In genomic region chr19:7479751-7480248, GRCm38 (mm10) we compare ENCODE assay signal across 21 mouse cellular contexts. TPM values are rescaled to one million over a fixed set of nuclear protein-coding genes. Genes with fewer than 3 reads are reported as not detected.
A peak's percentile ranks its signal among the peaks of the same experiment; 100 is the strongest.
DNase-seq lines count a peak whose midpoint lies in the region; ATAC-seq and TF ChIP-seq lines count a peak whose summit lies in the region.
"Had no signal": no experiment of that assay in that cellular context is flagged by ENCODE, and none has a peak within 500 bp of the region (broad histone marks: within the 10 kb centered on the region; RNA-seq: fewer than 3 reads in every experiment).

No protein-coding gene starts in this region.

- no peak for DNase-seq in hindbrain, embryonic 10.5 days (ENCODE audit: low spot score)
- no peak for DNase-seq in forebrain, postnatal 0 days
- DNase-seq in layer of hippocampus, adult 9-11 months, result no peak
- DNase-seq in cerebellum, adult 2 months, result no peak
- DNase-seq: adrenal gland, postnatal 36 days; B cell, adult 2 months; cerebellum, adult 8-10 months; gastrocnemius, postnatal 10 days; heart, adult 2 months; kidney, postnatal 4 days; retina, postnatal 1 day; thymus, adult 2 months had no signal

- no peaks in the 10 kb centered on the region for H3K9me3 ChIP-seq in hindbrain, embryonic 13.5 days
- H3K9me3 ChIP-seq in hindbrain, embryonic 10.5 days, result no peaks in the 10 kb centered on the region
- H3K9me3 ChIP-seq in forebrain, postnatal 0 days (ENCODE audit: low read length), result no peaks in the 10 kb centered on the region
- no peaks in the 10 kb centered on the region for H3K9me3 ChIP-seq in midbrain, embryonic 12.5 days
- no peaks in the 10 kb centered on the region for H3K9me3 ChIP-seq in neural tube, embryonic 14.5 days (ENCODE audit: control insufficient read depth, low read length)
- H3K9me3 ChIP-seq: embryonic facial prominence, embryonic 10.5 days; heart, embryonic 15.5 days; kidney, embryonic 15.5 days; limb, embryonic 15.5 days had no signal

- ATAC-seq in hindbrain, embryonic 13.5 days (ENCODE audit: low FRiP score), result no peak
- no peak for ATAC-seq in forebrain, postnatal 0 days
- no peak for ATAC-seq in midbrain, embryonic 12.5 days (ENCODE audit: low FRiP score, low read depth)
- no peak for ATAC-seq in neural tube, embryonic 14.5 days (ENCODE audit: low read depth)
- ATAC-seq: intestine, postnatal 0 days; lung, postnatal 0 days had no signal

- peak overlapping the region; percentile 83 for H3K4me2 ChIP-seq in hindbrain, embryonic 13.5 days
- H3K4me2 ChIP-seq in forebrain, postnatal 0 days (ENCODE audit: low read depth), result peak overlapping the region; percentile 78; the same call in 1 of the 2 replicates
- H3K4me2 ChIP-seq in midbrain, embryonic 12.5 days (replicated peaks), result peak overlapping the region; percentile 67
- peak overlapping the region; percentile 53; the same call in 1 of the 2 replicates for H3K4me2 ChIP-seq in neural tube, embryonic 14.5 days (ENCODE audit: low read depth, low read length)
- H3K4me2 ChIP-seq: heart, embryonic 15.5 days; limb, embryonic 15.5 days had no signal

- H3K27ac ChIP-seq in hindbrain, embryonic 13.5 days, result no peak overlapping the region
- H3K27ac ChIP-seq in hindbrain, embryonic 10.5 days, result no peak overlapping the region
- no peak overlapping the region for H3K27ac ChIP-seq in forebrain, postnatal 0 days (ENCODE audit: low read depth, low read length)
- no peak overlapping the region for H3K27ac ChIP-seq in midbrain, embryonic 12.5 days (replicated peaks)
- H3K27ac ChIP-seq in neural tube, embryonic 14.5 days (ENCODE audit: low read depth, low read length), result no peak overlapping the region
- no peak overlapping the region for H3K27ac ChIP-seq in cerebellum, adult 2 months (ENCODE audit: insufficient read depth, low read length)
- H3K27ac ChIP-seq: embryonic facial prominence, embryonic 10.5 days; heart, adult 2 months; heart, embryonic 15.5 days; kidney, embryonic 15.5 days; limb, embryonic 15.5 days had no signal

- WGBS in hindbrain, embryonic 13.5 days, result 94% methylated on average over 3 of the region's 3 CpGs
- 96% methylated on average over 3 of the region's 3 CpGs for WGBS in hindbrain, embryonic 10.5 days
- WGBS in forebrain, postnatal 0 days, result 99% methylated on average over 3 of the region's 3 CpGs
- WGBS in midbrain, embryonic 12.5 days, result 95% methylated on average over 3 of the region's 3 CpGs
- 98% methylated on average over 3 of the region's 3 CpGs for WGBS in neural tube, embryonic 14.5 days
- 96% methylated on average over 3 of the region's 3 CpGs for WGBS in cerebellum, adult 2 months

- H3K4me3 ChIP-seq in hindbrain, embryonic 13.5 days, result peak overlapping the region; percentile 97; the same call in 1 of the 2 replicates
- H3K4me3 ChIP-seq in hindbrain, embryonic 10.5 days, result no peak overlapping the region
- no peak overlapping the region for H3K4me3 ChIP-seq in forebrain, postnatal 0 days (ENCODE audit: low read depth, low read length)
- peak overlapping the region; percentile 98; the same call in 1 of the 2 replicates for H3K4me3 ChIP-seq in midbrain, embryonic 12.5 days
- peak overlapping the region; percentile 100; the same call in 1 of the 2 replicates for H3K4me3 ChIP-seq in neural tube, embryonic 14.5 days (ENCODE audit: low read depth, low read length)
- no peak overlapping the region for H3K4me3 ChIP-seq in cerebellum, adult 2 months (replicated peaks; ENCODE audit: insufficient read depth, low read depth, low read length)
- H3K4me3 ChIP-seq: heart, adult 2 months; heart, embryonic 15.5 days; kidney, embryonic 15.5 days; limb, embryonic 15.5 days had no signal

- H3K9ac ChIP-seq in hindbrain, embryonic 13.5 days, result no peak overlapping the region
- no peak overlapping the region for H3K9ac ChIP-seq in forebrain, postnatal 0 days
- no peak overlapping the region for H3K9ac ChIP-seq in midbrain, embryonic 12.5 days (replicated peaks)
- no peak overlapping the region for H3K9ac ChIP-seq in neural tube, embryonic 14.5 days (replicated peaks; ENCODE audit: low read depth, low read length)
- H3K9ac ChIP-seq: heart, embryonic 15.5 days; kidney, embryonic 15.5 days; limb, embryonic 15.5 days had no signal

- no peaks in the 10 kb centered on the region for H3K27me3 ChIP-seq in hindbrain, embryonic 13.5 days
- no peaks in the 10 kb centered on the region for H3K27me3 ChIP-seq in hindbrain, embryonic 10.5 days (ENCODE audit: insufficient read depth, poor library complexity, severe bottlenecking)
- no peaks in the 10 kb centered on the region for H3K27me3 ChIP-seq in forebrain, postnatal 0 days (ENCODE audit: insufficient read depth, low read length)
- no peaks in the 10 kb centered on the region for H3K27me3 ChIP-seq in midbrain, embryonic 12.5 days
- no peaks in the 10 kb centered on the region for H3K27me3 ChIP-seq in neural tube, embryonic 14.5 days (ENCODE audit: control insufficient read depth, insufficient read depth, low read length)
- H3K27me3 ChIP-seq in cerebellum, adult 2 months (ENCODE audit: control insufficient read depth, insufficient read depth, low read length), result no peaks in the 10 kb centered on the region
- H3K27me3 ChIP-seq: heart, embryonic 15.5 days; kidney, embryonic 15.5 days; limb, embryonic 15.5 days had no signal

- no peaks in the 10 kb centered on the region for H3K36me3 ChIP-seq in hindbrain, embryonic 13.5 days
- H3K36me3 ChIP-seq in hindbrain, embryonic 10.5 days, result peaks cover 30% of the 10 kb centered on the region
- H3K36me3 ChIP-seq in forebrain, postnatal 0 days (ENCODE audit: insufficient read depth), result no peaks in the 10 kb centered on the region
- peaks cover 6% of the 10 kb centered on the region for H3K36me3 ChIP-seq in midbrain, embryonic 12.5 days
- peaks cover 2% of the 10 kb centered on the region; the same call in 1 of the 2 replicates for H3K36me3 ChIP-seq in neural tube, embryonic 14.5 days (ENCODE audit: control insufficient read depth, insufficient read depth, low read length)
- H3K36me3 ChIP-seq: heart, embryonic 15.5 days; limb, embryonic 15.5 days had no signal

- TF ChIP-seq POLR2A in cerebellum, adult 2 months (IDR thresholded peaks at IDR 0.05; ENCODE audit: borderline replicate concordance, insufficient read depth, low read length), result no peak

- H3K4me1 ChIP-seq in hindbrain, embryonic 13.5 days (replicated peaks), result peaks cover 53% of the 10 kb centered on the region
- H3K4me1 ChIP-seq in hindbrain, embryonic 10.5 days (replicated peaks), result peaks cover 22% of the 10 kb centered on the region
- H3K4me1 ChIP-seq in forebrain, postnatal 0 days (ENCODE audit: insufficient read depth), result peaks cover 21% of the 10 kb centered on the region
- peaks cover 27% of the 10 kb centered on the region for H3K4me1 ChIP-seq in midbrain, embryonic 12.5 days
- peaks cover 24% of the 10 kb centered on the region; the same call in 1 of the 2 replicates for H3K4me1 ChIP-seq in neural tube, embryonic 14.5 days (ENCODE audit: control insufficient read depth, insufficient read depth, low read length)
- peaks cover 4% of the 10 kb centered on the region; the same call in 1 of the 2 replicates for H3K4me1 ChIP-seq in cerebellum, adult 2 months (ENCODE audit: control insufficient read depth, insufficient read depth, low read length)

- TF ChIP-seq CTCF in forebrain, postnatal 0 days (IDR thresholded peaks at IDR 0.05; ENCODE audit: low read depth), result no peak
- no peak for TF ChIP-seq CTCF in cerebellum, adult 2 months (IDR thresholded peaks at IDR 0.05; ENCODE audit: borderline replicate concordance, insufficient read depth, low read depth, low read length)

RNA-seq across cellular contexts. Expression of gene Rtn3, which starts 3.3 kb away (rescaled TPM):
- 513 and 532 TPM in 2 replicates for polyA plus RNA-seq in hindbrain, embryonic 13.5 days (2015; fragmentation: Nextera tagmentation; extraction: Ambion mirVana)
- polyA plus RNA-seq in hindbrain, embryonic 10.5 days (2016; fragmentation: Nextera tagmentation; extraction: Ambion mirVana), result 256 and 280 TPM in 2 replicates
- total RNA-seq in forebrain, postnatal 0 days (2014; rRNA removed), result 300 and 363 TPM in 2 replicates
- 533 and 637 TPM in 2 replicates for polyA plus RNA-seq in forebrain, postnatal 0 days (2015; fragmentation: Nextera tagmentation; extraction: Ambion mirVana)
- 481 and 529 TPM in 2 replicates for polyA plus RNA-seq in midbrain, embryonic 12.5 days (2016; fragmentation: Nextera tagmentation; extraction: Ambion mirVana)
- polyA plus RNA-seq in neural tube, embryonic 14.5 days (2014; fragmentation: Nextera tagmentation; extraction: Ambion mirVana), result 482 and 576 TPM in 2 replicates
- 563 and 663 TPM in 2 replicates for polyA plus RNA-seq in cerebellum, adult 2 months (2012; rRNA removed)

RNA-seq across cellular contexts. Expression of gene Atl3, which starts 14.0 kb away (rescaled TPM):
- 6.9 and 7.9 TPM in 2 replicates for polyA plus RNA-seq in hindbrain, embryonic 13.5 days (2015; fragmentation: Nextera tagmentation; extraction: Ambion mirVana)
- polyA plus RNA-seq in hindbrain, embryonic 10.5 days (2016; fragmentation: Nextera tagmentation; extraction: Ambion mirVana), result 4.6 and 7.2 TPM in 2 replicates
- 15.9 and 18.3 TPM in 2 replicates for total RNA-seq in forebrain, postnatal 0 days (2014; rRNA removed)
- polyA plus RNA-seq in forebrain, postnatal 0 days (2015; fragmentation: Nextera tagmentation; extraction: Ambion mirVana), result 2.0 and 4.2 TPM in 2 replicates
- 7.5 and 7.6 TPM in 2 replicates for polyA plus RNA-seq in midbrain, embryonic 12.5 days (2016; fragmentation: Nextera tagmentation; extraction: Ambion mirVana)
- 7.4 and 8.1 TPM in 2 replicates for polyA plus RNA-seq in neural tube, embryonic 14.5 days (2014; fragmentation: Nextera tagmentation; extraction: Ambion mirVana)
- polyA plus RNA-seq in cerebellum, adult 2 months (2012; rRNA removed), result 18.1 and 18.3 TPM in 2 replicates

Comparison
In these comparisons a context has a peak if more than half of its experiments do, and no peak if none do; other contexts are left out.
1. H3K4me3 ChIP-seq: peak in hindbrain, embryonic 13.5 days (single experiment), midbrain, embryonic 12.5 days (single experiment) and neural tube, embryonic 14.5 days (single experiment); none in hindbrain, embryonic 10.5 days (single experiment), forebrain, postnatal 0 days (single experiment) and cerebellum, adult 2 months (single experiment).
2. Peak in every context shown above with its lines, with median percentiles within 50 percentile points of each other: H3K4me2 ChIP-seq.